Mouse (Mus musculus) erythroblast, embryonic 14.5 days (primary cell): ENCODE results near the gene Psap. TPM values are rescaled to one million over a fixed set of nuclear protein-coding genes. Genes with fewer than 3 reads are reported as not detected.
"Not testable (repeated sequence)": the region's sequence is repeated elsewhere in the genome, so short reads cannot be mapped to it uniquely, and the experiment has no call there.

Experiments
- H3K27me3 ChIP-seq: 2 replicates; pipeline ENCODE4 v1.6.1; 2012; ENCODE audit warnings: inconsistent platforms; ENCODE audit not compliant: control insufficient read depth
- H3K36me3 ChIP-seq: 2 replicates; pipeline ENCODE4 v1.6.1; 2012; ENCODE audit warnings: mild to moderate bottlenecking, inconsistent platforms; ENCODE audit not compliant: control insufficient read depth
- H3K4me1 ChIP-seq: 2 replicates; pipeline ENCODE4 v1.6.1; 2012; ENCODE audit warnings: inconsistent platforms; ENCODE audit not compliant: control insufficient read depth
- H3K4me3 ChIP-seq: replicated peaks from 2 replicates; pipeline ENCODE3; 2012; ENCODE audit warnings: moderate library complexity, mild to moderate bottlenecking, inconsistent platforms
- H3K9me3 ChIP-seq: 2 replicates; pipeline ENCODE4 v1.6.1; 2012; ENCODE audit warnings: low read length, inconsistent platforms, mixed read lengths; ENCODE audit not compliant: control insufficient read depth
- GATA1 ChIP-seq: IDR thresholded peaks from 2 replicates; pipeline ENCODE4 v1.6.1; 2012; ENCODE audit warnings: low read length, inconsistent platforms, mixed read lengths
- TAL1 ChIP-seq: IDR thresholded peaks from 3 replicates; pipeline ENCODE4 v1.6.1; 2012; ENCODE audit warnings: low read length, inconsistent platforms, mixed read lengths
- polyA plus RNA-seq: library from polyadenylated mRNA; stranded (reverse); fragments of >175 nt; gene quantifications from 2 replicates; pipeline ENCODE4 v1.2.3, GENCODE M21; 2012

The Psap gene
- polyA plus RNA-seq, result 8.6 and 10.3 TPM in 2 replicates

- Histone ChIP-seq H3K4me3 (peak within 1 kb of the TSS; percentile 74), H3K9me3 (no peaks in the 10 kb centered on the region), H3K27me3 (no peaks in the 10 kb centered on the region), H3K36me3 (peaks cover 35% of the 10 kb centered on the region), H3K4me1 (peaks cover 54% of the 10 kb centered on the region)
- no peak for TF ChIP-seq GATA1
- no peak for TF ChIP-seq TAL1
Observed at GRCm38 (mm10) chr10:60277207-60278005, at the start of gene Psap. TSS of gene Psap (plus strand) at chr10:60277627.

GRCm38 (mm10) chr10:60227666-60228065 is 49.8 kb upstream of the Psap start:
- no peaks in the 10 kb centered on the region for H3K36me3 ChIP-seq
- H3K27me3 ChIP-seq, result no peaks in the 10 kb centered on the region
- no peak for TF ChIP-seq GATA1
- no peak for TF ChIP-seq TAL1
- no peak overlapping the region for H3K4me3 ChIP-seq
- no peaks in the 10 kb centered on the region for H3K4me1 ChIP-seq
- H3K9me3 ChIP-seq, result no peaks in the 10 kb centered on the region

DNA sequence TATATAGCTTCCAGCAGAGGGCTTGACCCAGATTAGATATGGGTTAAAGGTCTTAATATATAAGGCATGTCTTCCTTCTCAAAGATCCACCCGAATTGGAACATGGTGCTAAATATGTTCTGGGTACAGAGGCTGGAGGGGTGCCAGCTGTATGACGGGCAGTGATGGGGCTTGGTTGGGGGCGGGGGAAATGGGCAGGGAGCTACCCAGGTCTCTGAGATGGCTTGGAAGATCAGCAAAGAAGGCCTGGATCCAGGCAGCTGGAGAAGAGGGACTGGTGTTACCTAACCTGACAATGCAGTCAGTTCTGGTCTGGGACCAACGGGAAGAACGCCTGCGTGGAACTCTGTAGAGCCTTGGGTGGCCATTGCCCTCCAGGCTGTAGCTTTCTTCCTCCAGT is 48.3 kb upstream of the Psap start:
- Histone ChIP-seq H3K4me3 (no peak overlapping the region), H3K9me3 (0 out of 2 replicates have a peak, but pooled peaks cover 2% of the 10 kb centered on the region), H3K4me1 (no peaks in the 10 kb centered on the region), H3K27me3 (no peaks in the 10 kb centered on the region), H3K36me3 (no peaks in the 10 kb centered on the region)
- TF ChIP-seq GATA1, result no peak

- Histone ChIP-seq H3K36me3 (no peaks in the 10 kb centered on the region), H3K27me3 (no peaks in the 10 kb centered on the region), H3K4me3 (no peak overlapping the region), H3K9me3 (0 out of 2 replicates have a peak, but pooled peaks cover 2% of the 10 kb centered on the region), H3K4me1 (no peaks in the 10 kb centered on the region)
- TF ChIP-seq TAL1 (no peak), GATA1 (no peak)
Observed at GRCm38 (mm10) chr10:60230321-60231088, 46.9 kb upstream of the Psap start.

- TF ChIP-seq GATA1 (no peak), TAL1 (no peak)
- no peaks in the 10 kb centered on the region for H3K27me3 ChIP-seq
Observed at GRCm38 (mm10) chr10:60234006-60234405, 43.4 kb upstream of the Psap start.

GRCm38 (mm10) chr10:60235876-60236275 is 41.6 kb upstream of the Psap start:
- H3K36me3 ChIP-seq, H3K4me3 ChIP-seq, H3K9me3 ChIP-seq, H3K4me1 ChIP-seq, H3K27me3 ChIP-seq: not testable (repeated sequence)

More at GRCm38 (mm10) chr10:60234006-60234405, 43.4 kb upstream of the Psap start:
- H3K4me1 ChIP-seq, result no peaks in the 10 kb centered on the region
- no peaks in the 10 kb centered on the region for H3K36me3 ChIP-seq
- no peak overlapping the region for H3K4me3 ChIP-seq
- H3K9me3 ChIP-seq, result 0 out of 2 replicates have a peak, but pooled peaks cover 2% of the 10 kb centered on the region

GRCm38 (mm10) chr10:60237475-60238154 is 39.8 kb upstream of the Psap start:
- no peak for TF ChIP-seq TAL1
- no peak for TF ChIP-seq GATA1
- H3K36me3 ChIP-seq, result no peaks in the 10 kb centered on the region
- no peak overlapping the region for H3K4me3 ChIP-seq
- no peaks in the 10 kb centered on the region for H3K4me1 ChIP-seq
- no peaks in the 10 kb centered on the region for H3K27me3 ChIP-seq
- peaks cover 4% of the 10 kb centered on the region; the same call in 1 of the 2 replicates for H3K9me3 ChIP-seq

- H3K27me3 ChIP-seq, result no peaks in the 10 kb centered on the region
Observed at GRCm38 (mm10) chr10:60240416-60240815, 37.0 kb upstream of the Psap start.

DNA sequence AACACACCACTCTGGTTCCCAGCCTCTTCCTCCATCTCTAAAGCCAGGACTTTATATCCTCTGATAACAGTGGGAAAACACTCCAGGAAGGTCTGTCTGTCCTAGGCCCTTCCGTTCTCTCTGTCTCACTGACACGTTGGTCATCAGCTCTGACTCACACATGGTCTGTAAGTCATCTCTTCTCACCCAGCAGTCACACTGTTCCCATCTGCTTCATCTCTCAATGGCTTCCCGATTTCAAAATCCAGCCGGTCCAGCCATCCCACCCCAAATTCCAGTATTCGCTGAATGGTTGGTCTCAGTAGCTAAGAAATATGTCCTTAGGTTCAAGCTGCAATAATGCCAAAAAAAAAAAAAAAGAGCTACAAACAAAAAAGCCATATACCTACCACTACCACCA is 33.5 kb upstream of the Psap start:
- Histone ChIP-seq H3K4me1 (no peaks in the 10 kb centered on the region), H3K36me3 (no peaks in the 10 kb centered on the region), H3K27me3 (no peaks in the 10 kb centered on the region), H3K4me3 (no peak overlapping the region), H3K9me3 (peaks cover 7% of the 10 kb centered on the region)
- TF ChIP-seq TAL1 (no peak), GATA1 (no peak)

More at GRCm38 (mm10) chr10:60240416-60240815, 37.0 kb upstream of the Psap start:
- no peaks in the 10 kb centered on the region for H3K36me3 ChIP-seq
- TF ChIP-seq TAL1, result no peak
- no peak for TF ChIP-seq GATA1
- H3K4me1 ChIP-seq, result no peaks in the 10 kb centered on the region
- no peak overlapping the region for H3K4me3 ChIP-seq
- peaks cover 7% of the 10 kb centered on the region for H3K9me3 ChIP-seq
